Mouse (Mus musculus) B cell, adult 2 months (primary cell): ENCODE data around the gene Rbms3.

ENCODE experiments used
- DNase-seq, 2 experiments: peaks; one replicate each; pipeline ENCODE4 v3.0.0; 2022

The Rbms3 gene

DNA sequence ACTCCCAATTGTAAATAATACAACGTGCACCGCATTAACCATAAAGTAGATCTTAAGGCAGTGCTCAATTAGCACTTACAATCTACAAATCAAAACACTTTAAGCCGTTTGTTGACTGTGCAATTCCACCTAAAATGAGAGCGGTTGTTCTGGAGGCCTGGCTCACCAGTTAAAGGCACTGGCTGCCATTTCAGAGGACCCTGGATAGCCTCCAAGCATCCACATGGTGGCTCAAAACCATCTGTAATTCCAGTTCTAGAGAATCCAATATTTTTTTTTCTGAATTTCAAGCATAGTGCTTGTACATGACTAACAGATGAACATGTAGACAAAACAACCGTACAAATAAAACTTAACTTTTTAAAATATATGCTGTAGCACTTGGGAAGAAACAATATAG is 460.5 kb downstream of the Rbms3 start:
- DNase-seq: no peak

GRCm38 (mm10) chr9:117163143-117163542 is 466.6 kb downstream of the Rbms3 start:
- no peak for DNase-seq

DNA sequence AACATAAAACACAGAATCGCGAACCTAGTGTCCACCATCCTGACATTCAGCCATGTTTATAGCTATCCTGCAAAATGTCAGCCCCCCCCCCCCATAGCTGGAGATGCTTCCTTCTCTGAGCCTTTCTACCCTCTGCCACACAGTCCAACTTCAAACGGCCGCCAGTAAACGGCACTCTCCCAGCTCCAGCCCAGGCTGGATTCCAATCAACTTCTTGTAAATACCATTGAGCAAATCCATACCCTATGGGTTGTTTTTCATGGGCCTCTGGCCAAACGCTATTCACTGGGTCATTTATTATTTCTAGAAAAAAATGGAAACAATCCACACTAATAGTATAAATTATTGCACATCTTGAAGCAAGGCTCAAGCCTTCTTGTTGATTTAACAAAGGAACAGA is 468.6 kb downstream of the Rbms3 start:
- DNase-seq: no peak

GRCm38 (mm10) chr9:117156330-117156905 is 473.3 kb downstream of the Rbms3 start:
- no peak for DNase-seq

- DNase-seq: no peak
Observed at GRCm38 (mm10) chr9:117154590-117154989, 475.1 kb downstream of the Rbms3 start.

- no peak for DNase-seq
Observed at GRCm38 (mm10) chr9:117153686-117154274, 475.9 kb downstream of the Rbms3 start.

DNA sequence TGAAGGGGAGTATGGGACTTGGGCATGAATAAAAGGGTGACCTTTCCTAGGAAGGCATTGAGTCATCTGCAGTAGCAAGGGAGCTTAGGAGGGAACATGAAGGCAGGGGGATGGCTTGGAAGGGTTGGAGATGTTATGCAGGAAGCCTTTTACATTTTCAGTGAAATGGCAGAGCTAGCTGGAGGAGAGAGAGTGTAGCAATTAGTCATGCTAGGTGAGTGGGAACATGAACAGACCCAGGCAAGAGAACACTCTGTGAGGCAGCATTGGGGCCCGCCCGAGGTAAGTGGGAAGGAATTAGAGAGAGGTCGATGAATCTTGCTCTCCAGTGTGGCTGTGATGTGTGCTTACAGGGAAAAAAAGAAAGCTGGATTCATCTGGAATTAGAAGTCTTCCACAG is 477.8 kb downstream of the Rbms3 start:
- DNase-seq: no peak

DNA sequence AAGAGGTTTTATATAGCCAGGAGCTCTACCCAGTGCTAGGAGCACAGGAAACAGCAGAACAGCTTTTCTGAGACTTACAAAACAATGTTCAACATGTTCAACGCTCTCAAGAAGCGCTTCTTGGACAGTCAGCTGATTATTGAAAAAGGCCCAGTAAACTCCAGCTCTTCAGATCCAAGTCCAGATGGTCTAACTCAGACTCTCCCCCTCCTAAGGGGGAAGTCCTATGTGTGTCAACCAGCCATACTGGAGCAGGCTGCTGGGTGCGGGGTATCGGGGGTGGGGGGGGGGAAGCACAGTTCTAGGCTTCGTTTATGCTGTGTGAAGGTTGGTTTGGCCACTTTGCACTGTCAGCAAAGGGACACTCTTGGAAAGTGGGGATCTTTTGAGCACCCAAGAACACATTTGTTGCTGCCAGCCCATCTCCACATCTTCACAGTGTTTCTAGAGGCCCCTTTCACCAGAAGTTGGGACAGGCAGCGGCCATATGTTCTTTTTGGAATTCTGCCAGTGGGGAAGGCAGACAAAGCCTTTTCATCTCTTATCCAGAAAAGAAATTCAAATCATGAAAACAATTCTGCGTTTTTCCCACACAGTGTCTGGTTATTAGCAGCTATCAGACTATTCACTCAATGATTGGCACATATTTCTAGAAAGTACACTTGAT is 485.5 kb downstream of the Rbms3 start:
- no peak for DNase-seq

DNA sequence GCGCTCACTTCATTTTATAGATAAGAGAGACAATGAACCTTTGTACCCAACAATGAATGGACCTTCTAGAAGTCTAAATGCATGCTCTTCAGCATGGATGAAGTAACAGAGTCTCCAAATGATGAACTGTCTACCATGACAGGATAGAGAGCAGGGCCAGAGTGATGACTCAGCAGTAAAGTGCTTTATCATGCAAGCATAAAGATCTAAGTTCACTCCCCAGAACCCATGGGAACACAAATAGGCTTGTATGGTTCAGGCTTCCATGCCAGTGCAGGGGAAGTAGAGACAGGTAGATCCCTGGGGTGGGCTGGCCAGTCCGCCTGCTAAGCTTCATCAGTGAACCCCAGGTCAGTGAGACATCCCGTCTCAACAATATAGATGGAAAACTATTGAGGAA is 489.7 kb downstream of the Rbms3 start:
- DNase-seq: no peak

- DNase-seq: no peak
Observed at GRCm38 (mm10) chr9:117136410-117136809, 493.3 kb downstream of the Rbms3 start.

DNA sequence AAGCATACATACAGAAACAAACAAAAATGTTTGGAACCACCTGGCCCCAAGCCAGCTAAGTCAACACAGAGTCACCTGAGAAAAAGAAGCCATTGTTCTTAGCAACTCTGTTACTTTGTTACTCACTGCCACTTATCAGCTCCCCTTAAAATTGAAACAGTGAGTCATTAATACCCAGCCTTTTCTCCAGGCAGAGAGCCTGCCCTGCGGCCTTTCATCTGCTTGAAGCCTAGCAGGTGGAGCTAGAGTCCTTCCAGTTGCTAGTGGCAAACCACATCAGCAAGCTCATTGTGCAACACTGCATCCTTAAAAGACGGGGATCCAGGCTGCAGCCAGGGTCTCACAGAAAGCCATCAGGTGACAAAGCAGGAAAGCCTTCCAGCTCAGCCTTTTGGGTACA is 495.7 kb downstream of the Rbms3 start:
- DNase-seq: no peak

- DNase-seq: no peak
Observed at GRCm38 (mm10) chr9:117126816-117127215, 502.9 kb downstream of the Rbms3 start.

- no peak for DNase-seq
Observed at GRCm38 (mm10) chr9:117125844-117126243, 503.9 kb downstream of the Rbms3 start.

- no peak for DNase-seq
Observed at GRCm38 (mm10) chr9:117121572-117121971, 508.1 kb downstream of the Rbms3 start.

GRCm38 (mm10) chr9:117117181-117117729 is 512.5 kb downstream of the Rbms3 start:
- no peak for DNase-seq

DNA sequence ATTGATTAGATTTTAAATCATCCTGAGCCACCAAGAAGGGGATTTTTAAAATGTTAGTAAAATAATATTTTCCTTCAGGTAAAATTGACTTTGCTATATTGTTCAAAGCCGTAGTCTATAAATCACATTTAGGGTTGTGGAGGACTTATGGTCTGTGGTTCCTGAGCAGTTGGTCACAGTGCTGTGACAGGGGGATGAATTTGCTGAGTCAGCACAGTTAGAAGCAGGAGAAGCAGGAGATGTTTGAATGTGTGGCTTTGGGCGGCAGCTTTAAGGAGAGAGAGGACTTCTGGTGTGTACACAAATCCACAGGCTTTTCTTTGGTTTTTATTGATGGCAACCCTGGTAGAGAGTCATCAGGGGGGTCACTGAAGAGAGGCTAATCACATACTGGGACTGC is 514.1 kb downstream of the Rbms3 start:
- DNase-seq: no peak

- DNase-seq: no peak
Observed at GRCm38 (mm10) chr9:117113592-117113991, 516.1 kb downstream of the Rbms3 start.

DNA sequence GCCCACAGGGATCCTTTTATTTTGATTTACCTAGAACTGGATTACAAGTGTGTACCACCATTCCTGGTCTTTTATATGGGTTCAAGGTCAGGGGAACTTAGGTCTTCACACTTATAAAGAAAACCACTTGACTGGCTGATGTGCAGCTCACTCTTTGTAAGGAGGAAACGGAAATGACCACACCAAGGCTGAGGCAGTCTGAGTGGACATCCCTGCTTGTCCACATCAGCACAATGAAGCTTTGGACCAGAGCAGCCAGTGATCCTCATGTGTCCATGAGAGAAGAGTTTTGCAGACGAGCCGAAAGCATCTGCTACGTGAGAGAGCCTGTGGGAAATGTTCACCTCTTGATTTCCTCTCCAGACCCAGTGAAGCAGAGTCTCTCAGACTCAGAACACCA is 521.8 kb downstream of the Rbms3 start:
- no peak for DNase-seq

DNA sequence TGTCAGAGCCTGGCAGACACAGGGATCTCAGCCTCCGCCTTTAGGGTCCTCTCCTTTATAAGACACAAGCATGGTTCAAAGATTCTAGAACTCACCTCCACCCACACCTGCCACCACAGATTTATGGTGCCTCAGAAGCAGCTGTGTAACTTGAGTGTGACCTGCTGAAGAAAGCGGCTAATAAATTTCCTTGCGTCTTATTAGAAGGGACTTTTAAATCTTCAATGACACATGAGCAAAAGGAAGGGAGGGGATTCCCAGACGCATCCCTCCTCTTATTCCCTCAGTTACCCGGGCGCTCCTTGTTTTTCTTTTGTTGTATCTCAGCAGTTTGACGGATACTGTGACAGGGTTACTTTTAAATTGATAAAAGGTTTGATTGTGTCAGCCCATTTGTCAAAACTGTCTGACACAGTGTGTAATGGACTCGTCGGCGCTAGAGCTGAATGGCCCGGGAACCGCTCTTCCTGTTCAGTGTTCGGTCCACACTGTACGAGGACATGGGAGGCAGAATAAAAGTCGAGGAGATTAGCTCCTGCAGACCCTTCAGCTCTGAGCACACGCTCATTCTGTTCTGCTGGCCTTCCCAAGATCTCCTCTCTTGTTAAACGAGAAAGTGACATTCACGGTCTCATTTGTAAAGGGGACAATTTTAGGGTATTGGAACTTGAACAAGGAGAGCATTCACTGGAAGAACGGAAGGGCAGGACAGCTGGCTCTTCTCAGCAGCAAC is 527.3 kb downstream of the Rbms3 start:
- DNase-seq: no peak

- no peak for DNase-seq
Observed at GRCm38 (mm10) chr9:117100181-117100580, 529.5 kb downstream of the Rbms3 start.

DNA sequence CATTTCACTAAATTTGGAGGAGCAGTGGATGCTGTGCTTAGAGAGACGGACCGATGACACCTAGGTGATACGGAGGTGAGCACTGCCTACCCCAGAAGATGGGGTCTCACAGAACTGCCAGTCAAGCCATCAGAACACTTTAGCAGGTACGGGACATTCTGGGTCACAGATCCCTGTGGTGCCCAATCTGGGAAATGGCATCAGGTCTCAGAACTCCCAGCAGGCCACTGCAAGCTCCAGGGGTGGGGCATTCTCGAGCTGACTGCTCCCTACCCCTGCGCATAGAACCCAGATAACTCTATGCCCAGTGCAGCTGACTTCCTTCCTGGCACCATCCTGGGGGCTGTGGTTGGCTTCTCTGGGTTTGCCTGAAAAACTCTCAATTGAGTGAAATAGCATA is 536.2 kb downstream of the Rbms3 start:
- DNase-seq: no peak

DNA sequence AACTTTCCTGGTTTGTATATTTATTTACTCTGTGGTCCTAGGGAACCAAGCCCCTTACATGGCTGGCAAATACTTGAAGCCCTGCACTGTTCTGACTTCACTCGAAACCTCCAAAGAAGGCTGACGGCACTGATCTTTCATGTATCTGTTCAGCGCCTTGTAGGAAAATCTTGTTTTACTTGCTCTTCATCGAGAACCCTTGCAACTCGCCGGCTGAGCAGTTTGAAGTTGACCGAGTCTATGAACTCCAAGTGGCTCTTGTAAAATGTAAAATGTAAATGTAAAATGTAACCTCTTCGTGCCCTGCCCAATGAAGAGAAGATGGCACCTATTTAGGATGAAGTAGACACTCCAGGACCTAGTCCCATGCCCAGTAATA is 537.5 kb downstream of the Rbms3 start:
- no peak for DNase-seq

DNA sequence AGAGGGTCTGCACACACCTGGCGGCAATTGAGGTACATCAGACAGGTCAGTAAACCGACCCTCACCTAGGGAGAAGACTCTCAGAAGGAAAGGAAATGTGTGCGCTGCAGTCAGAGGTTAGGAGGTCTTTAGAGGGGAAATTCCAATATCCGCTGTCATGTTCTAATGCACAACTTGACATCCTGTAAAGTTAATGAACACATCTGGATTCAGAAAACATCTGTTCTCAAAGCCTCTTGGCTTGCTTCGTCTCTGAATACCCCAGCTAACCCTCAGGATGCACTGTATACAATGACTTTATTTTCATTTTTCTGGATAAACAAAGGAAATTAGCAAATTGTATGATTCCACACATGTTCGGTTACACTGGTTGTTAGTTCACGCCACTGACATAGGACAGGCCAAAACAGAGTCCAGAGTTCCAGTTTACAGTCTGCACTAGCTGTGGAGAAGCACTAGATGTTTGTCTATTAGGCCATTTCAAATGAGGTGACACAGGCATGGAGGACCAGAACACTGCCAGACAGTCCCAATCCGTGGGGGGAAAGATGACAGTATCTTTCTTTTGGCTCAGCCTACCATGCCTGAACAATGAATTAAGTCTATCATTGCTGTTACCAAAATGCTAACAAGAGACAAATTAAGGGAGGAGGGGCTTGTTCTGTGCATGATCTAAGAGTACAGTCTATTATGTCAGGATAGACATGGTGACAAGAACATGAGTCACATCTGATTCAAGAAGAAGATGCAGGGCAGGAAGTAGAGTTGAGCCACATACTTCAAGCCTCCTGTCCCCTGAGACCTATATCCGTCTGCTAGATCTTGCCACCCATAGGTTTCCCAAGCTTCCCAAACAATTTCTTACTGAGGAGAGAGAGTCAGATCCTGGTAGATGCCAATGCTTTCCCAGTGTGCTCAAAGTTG is 538.2 kb downstream of the Rbms3 start:
- no peak for DNase-seq
